Mouse (Mus musculus) liver, embryonic 16.5 days (tissue): Measurements from ENCODE around the gene Mmp20. TPM values are rescaled to one million over a fixed set of nuclear protein-coding genes. Genes with fewer than 3 reads are reported as not detected.

Experiments
- ATAC-seq: fragments of 200-750 bp; cut with Nextera tagmentation; 2 replicates; pipeline ENCODE4 v1.8.0; 2017; ENCODE audit warnings: low read depth, mild to moderate bottlenecking, moderate number of reproducible peaks, moderate library complexity
- H3K27ac ChIP-seq: fragments of 300-500 bp; sonication (generic); 2 replicates; pipeline ENCODE4 v1.5.1; 2014; ENCODE audit warnings: mild to moderate bottlenecking, low read length
- H3K27me3 ChIP-seq: fragments of 300-500 bp; sonication (generic); 2 replicates; pipeline ENCODE4 v1.6.1; 2014; ENCODE audit warnings: low read depth, low read length, mixed read lengths; ENCODE audit not compliant: control insufficient read depth, insufficient read depth
- H3K36me3 ChIP-seq: fragments of 300-500 bp; sonication (generic); 2 replicates; pipeline ENCODE4 v1.6.1; 2014; ENCODE audit warnings: mild to moderate bottlenecking; ENCODE audit not compliant: control insufficient read depth, insufficient read depth
- H3K4me1 ChIP-seq: fragments of 300-500 bp; sonication (generic); 2 replicates; pipeline ENCODE4 v1.6.1; 2014; ENCODE audit warnings: low read depth, low read length, mixed read lengths; ENCODE audit not compliant: control insufficient read depth
- H3K4me2 ChIP-seq: fragments of 300-500 bp; sonication (generic); 2 replicates; pipeline ENCODE4 v1.6.1; 2014; ENCODE audit warnings: low read depth, low read length, mixed read lengths
- H3K4me3 ChIP-seq: fragments of 300-500 bp; sonication (generic); 2 replicates; pipeline ENCODE4 v1.5.1; 2014; ENCODE audit warnings: low read depth, mild to moderate bottlenecking, low read length
- H3K9ac ChIP-seq: fragments of 300-500 bp; sonication (generic); 2 replicates; pipeline ENCODE4 v1.6.1; 2014; ENCODE audit warnings: low read depth, low read length
- H3K9me3 ChIP-seq: fragments of 300-500 bp; sonication (generic); replicated peaks from 2 replicates; pipeline ENCODE4 v1.6.1; 2016; ENCODE audit warnings: low read length; ENCODE audit not compliant: control insufficient read depth
- WGBS: fragments of 180-500 bp; shearing (Covaris S2); extraction: QIAGEN DNeasy Blood & Tissue Kit; methylation state at CpG from one replicate; pipeline ENCODE4 v1.1.7; 2014; ENCODE audit not compliant: insufficient replicate concordance; 5-methylcytosine and 5-hydroxymethylcytosine counted together
- polyA plus RNA-seq: library from polyadenylated mRNA; unstranded; fragments of >200 nt; fragmentation: Nextera tagmentation; extraction: Ambion mirVana; gene quantifications from 2 replicates; pipeline ENCODE4 v1.2.1, GENCODE M21; 2015

The Mmp20 gene
- polyA plus RNA-seq, 1 experiment from 2014 or later: not detected

DNA sequence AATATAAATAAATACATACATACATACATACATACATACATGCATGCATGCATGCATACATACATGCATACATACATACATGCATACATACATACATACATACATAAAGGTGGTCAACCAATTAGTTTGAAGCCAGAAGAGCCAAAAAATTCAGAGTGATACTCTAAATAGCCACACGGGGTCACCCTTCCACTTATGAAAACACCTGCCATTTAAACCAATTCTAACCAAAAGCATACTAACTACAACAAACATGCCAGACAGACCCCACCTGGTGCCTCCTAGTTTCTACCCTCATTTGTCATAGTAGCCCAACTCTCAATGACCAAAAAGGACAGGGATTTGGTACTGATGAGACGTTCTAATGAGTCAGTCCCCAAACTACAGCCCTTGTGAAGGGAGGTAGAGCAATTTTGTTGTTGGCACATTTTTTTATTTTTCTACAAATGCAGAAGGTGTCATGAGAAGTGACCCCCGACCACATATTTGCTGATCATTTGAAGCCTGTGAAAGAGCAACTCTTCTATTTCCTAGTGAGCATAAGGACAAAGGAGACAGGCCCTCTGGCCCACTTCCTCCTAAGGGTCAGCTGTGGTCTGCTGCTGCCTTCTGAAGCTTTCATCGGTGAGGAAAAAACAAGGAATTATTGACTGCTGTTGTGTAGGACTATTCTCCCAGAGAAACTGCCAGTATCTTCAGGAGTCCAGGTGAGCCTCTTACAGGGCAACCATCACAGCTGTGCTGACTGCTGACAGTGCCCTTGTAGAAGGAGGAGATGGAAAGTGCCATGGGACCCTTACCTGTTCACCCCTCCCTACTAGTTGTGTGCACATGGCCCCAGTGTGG is 86.3 kb downstream of the Mmp20 start:
- Histone ChIP-seq H3K4me1 (no peaks in the 10 kb centered on the region), H3K9ac (no peak overlapping the region), H3K27me3 (no peaks in the 10 kb centered on the region), H3K4me2 (no peak overlapping the region), H3K9me3 (no peaks in the 10 kb centered on the region), H3K36me3 (no peaks in the 10 kb centered on the region), H3K4me3 (no peak overlapping the region), H3K27ac (no peak overlapping the region)
- 19% methylated on average over 4 of the region's 4 CpGs for WGBS
- ATAC-seq: no peak

DNA sequence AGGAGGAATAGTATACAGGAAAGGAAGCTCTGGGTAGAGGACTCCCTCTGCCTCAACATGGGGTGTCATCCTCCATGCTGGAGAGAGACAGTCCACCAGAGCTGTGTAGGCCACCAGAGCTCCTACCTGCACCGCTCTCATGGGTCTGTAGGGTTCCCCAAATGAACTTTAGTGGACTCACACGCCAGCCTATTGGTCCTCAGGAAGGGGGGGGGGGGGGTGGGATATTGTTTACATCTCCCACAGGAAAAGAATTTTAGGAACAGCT is 86.8 kb downstream of the Mmp20 start:
- no peak for ATAC-seq
- Histone ChIP-seq H3K9me3 (no peaks in the 10 kb centered on the region), H3K36me3 (no peaks in the 10 kb centered on the region), H3K4me3 (no peak overlapping the region), H3K9ac (no peak overlapping the region), H3K27me3 (no peaks in the 10 kb centered on the region), H3K4me2 (no peak overlapping the region), H3K27ac (no peak overlapping the region), H3K4me1 (no peaks in the 10 kb centered on the region)
- WGBS: 62% methylated on average over 2 of the region's 2 CpGs

DNA sequence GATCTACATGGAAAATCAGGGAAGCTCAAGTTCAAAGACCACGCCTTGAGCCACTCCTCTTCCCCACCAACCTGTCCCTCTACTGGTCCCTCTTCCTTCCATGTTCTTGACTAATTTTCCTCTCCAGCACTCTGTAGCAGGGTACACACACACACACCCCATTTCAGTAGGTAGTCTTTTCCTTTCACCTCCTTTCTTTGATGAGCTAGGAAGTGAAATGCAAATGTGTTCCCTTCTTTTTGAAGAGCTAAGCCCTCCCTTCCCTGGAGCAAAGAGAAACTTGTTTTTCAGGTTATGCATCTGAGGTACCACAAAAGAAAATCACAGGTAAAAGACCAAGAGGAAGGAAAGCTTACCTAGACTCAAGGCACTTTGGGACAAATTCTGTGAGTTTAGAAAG is 93.5 kb downstream of the Mmp20 start:
- no peak for ATAC-seq
- no peak overlapping the region for H3K9ac ChIP-seq

More for the DNA sequence above, 93.5 kb downstream of the Mmp20 start:
- no peak overlapping the region for H3K4me2 ChIP-seq
- H3K36me3 ChIP-seq: no peaks in the 10 kb centered on the region
- 74% methylated on average over 1 of the region's 1 CpGs for WGBS
- no peak overlapping the region for H3K4me3 ChIP-seq
- no peaks in the 10 kb centered on the region for H3K9me3 ChIP-seq
- H3K27me3 ChIP-seq: no peaks in the 10 kb centered on the region
- no peaks in the 10 kb centered on the region for H3K4me1 ChIP-seq
- H3K27ac ChIP-seq: no peak overlapping the region

Other genes starting within 250 kb of the Mmp20 start
- gene Mmp1b, start 240.2 kb upstream of the Mmp20 start, polyA plus RNA-seq: not detected in 2 replicates
- gene Mmp3, start 182.4 kb upstream of the Mmp20 start, polyA plus RNA-seq: not detected in 2 replicates
- not detected in 2 replicates for gene Mmp10, start 125.9 kb upstream of the Mmp20 start, polyA plus RNA-seq
- gene Mmp8, start 69.8 kb upstream of the Mmp20 start, polyA plus RNA-seq: 15.8 and 20.0 TPM in 2 replicates
- gene Mmp27, start 56.8 kb upstream of the Mmp20 start, polyA plus RNA-seq: 0.09 and 0.22 TPM in 2 replicates
- not detected in 2 replicates for gene Mmp7, start 63.9 kb downstream of the Mmp20 start, polyA plus RNA-seq
- 28.6 and 30.5 TPM in 2 replicates for gene Tmem123, start 135.8 kb downstream of the Mmp20 start, polyA plus RNA-seq
- 14.2 and 14.4 TPM in 2 replicates for gene Birc2, start 208.8 kb downstream of the Mmp20 start, polyA plus RNA-seq
- 6.0 and 7.4 TPM in 2 replicates for gene Birc3, start 245.0 kb downstream of the Mmp20 start, polyA plus RNA-seq